Mouse (Mus musculus): ENCODE data around the gene Itpka.

DNA sequence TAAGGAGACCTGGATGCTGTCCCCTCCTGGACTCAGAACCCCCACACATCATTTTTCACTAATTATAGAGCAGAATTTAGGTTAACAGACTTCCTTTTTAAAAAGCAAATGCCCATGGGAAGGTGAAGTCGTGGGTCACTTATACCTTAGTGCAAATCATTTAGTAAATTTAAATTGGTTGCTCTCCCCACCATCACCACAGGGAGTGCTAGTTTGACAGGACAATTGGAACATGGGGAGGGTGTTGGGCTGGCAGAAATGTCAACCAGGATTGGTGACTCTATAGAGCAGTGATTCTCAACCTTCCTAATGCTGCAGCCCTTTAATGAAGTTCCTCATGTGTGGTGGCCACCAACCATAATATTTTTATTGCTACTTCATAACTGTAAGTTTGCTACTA is 3.1 kb downstream of the Itpka start:
- TF ChIP-seq CTCF (IDR thresholded peaks at IDR 0.05; ENCODE audit: insufficient read depth, low read depth, low read length), result no peak
- no peak for TF ChIP-seq POLR2A (IDR thresholded peaks at IDR 0.05; ENCODE audit: insufficient read depth, low read depth, low read length)
